Mouse (Mus musculus): ENCODE results near the gene Zfp513.

Gene Zfp513

GRCm38 (mm10) chr5:31168630-31169029 lies 33.5 kb downstream of the Zfp513 start:
- DNase-seq (ENCODE audit: low spot score in 2 of 2) = no peak

GRCm38 (mm10) chr5:31164878-31165277 lies 37.2 kb downstream of the Zfp513 start:
- DNase-seq (ENCODE audit: low spot score in 2 of 2) = no peak

GRCm38 (mm10) chr5:31162462-31162861 lies 39.6 kb downstream of the Zfp513 start:
- DNase-seq (ENCODE audit: low spot score in 2 of 2) = no peak

GRCm38 (mm10) chr5:31154152-31154553 lies 48.0 kb downstream of the Zfp513 start, which contains the start of gene Mpv17:
Gene Mpv17 (minus strand): TSS chr5:31154251.
- DNase-seq (ENCODE audit: low spot score in 2 of 2) = peak; percentile 38 to 60

GRCm38 (mm10) chr5:31153516-31154151 lies 48.5 kb downstream of the Zfp513 start:
- DNase-seq (ENCODE audit: low spot score in 2 of 2) = no peak

GRCm38 (mm10) chr5:31151746-31152145 lies 50.4 kb downstream of the Zfp513 start:
- DNase-seq (ENCODE audit: low spot score in 2 of 2) = no peak

GRCm38 (mm10) chr5:31149781-31150180 lies 52.3 kb downstream of the Zfp513 start:
- DNase-seq (ENCODE audit: low spot score in 2 of 2) = no peak
